Mouse (Mus musculus) left cerebral cortex, postnatal 10 days (tissue): ENCODE results near the gene Synpo2l. TPM values are rescaled to one million over a fixed set of nuclear protein-coding genes. Genes with fewer than 3 reads are reported as not detected.
"Not testable (repeated sequence)": the region's sequence is repeated elsewhere in the genome, so short reads cannot be mapped to it uniquely, and the experiment has no call there.

Experiments used
- DNase-seq, 2 experiments: peaks; one replicate each; pipeline ENCODE4 v3.0.0; 2021 to 2022; ENCODE audit warnings: low spot score in 2 of 2, mixed read lengths in 1 of 2; ENCODE audit errors: extremely low spot score in 1 of 2
- intact Hi-C: fragments of 180-260 bp; cut with DNase I; formaldehyde crosslinking; loops from one replicate; pipeline ENCODE4 v1.15.1; 2025
- total RNA-seq, 2 experiments: library from RNA; stranded (reverse); gene quantifications; 2 replicates each; pipeline ENCODE4 v1.2.3; 2021

The Synpo2l gene
- under 1 TPM; 0.36 to 0.73 TPM for total RNA-seq

- no peak for DNase-seq
- intact Hi-C loops, result loop anchor here (10.0 kb wide), 1 partner anchor 273 kb away; the partner anchor contains the start of gene Mrps16
Observed at GRCm38 (mm10) chr14:20668154-20668810, at the start of gene Synpo2l. Synpo2l (minus strand) TSS chr14:20668354.

DNA sequence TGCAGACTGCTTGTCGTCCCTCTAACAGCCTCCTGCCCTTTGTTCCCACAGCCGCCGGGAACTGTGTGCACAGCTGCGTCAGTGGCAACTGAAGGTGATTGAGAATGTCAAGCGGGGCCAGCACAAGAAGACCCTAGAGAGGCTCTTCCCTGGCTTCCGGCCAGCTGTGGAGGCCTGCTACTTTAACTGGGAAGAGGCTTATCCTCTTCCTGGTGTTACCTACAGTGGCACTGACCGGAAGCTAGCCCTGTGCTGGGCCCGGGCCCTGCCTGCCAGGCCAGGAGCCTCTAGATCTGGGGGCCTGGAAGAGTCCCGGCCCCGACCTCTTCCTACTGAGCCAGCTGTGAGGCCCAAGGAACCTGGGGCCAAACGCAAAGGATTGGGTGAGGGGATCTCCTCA is 45.7 kb upstream of the Synpo2l start:
- DNase-seq, result no peak
- intact Hi-C loops, result no loop called here

GRCm38 (mm10) chr14:20708239-20708638 is 40.1 kb upstream of the Synpo2l start:
- intact Hi-C loops, result no loop called here
- DNase-seq, result no peak

DNA sequence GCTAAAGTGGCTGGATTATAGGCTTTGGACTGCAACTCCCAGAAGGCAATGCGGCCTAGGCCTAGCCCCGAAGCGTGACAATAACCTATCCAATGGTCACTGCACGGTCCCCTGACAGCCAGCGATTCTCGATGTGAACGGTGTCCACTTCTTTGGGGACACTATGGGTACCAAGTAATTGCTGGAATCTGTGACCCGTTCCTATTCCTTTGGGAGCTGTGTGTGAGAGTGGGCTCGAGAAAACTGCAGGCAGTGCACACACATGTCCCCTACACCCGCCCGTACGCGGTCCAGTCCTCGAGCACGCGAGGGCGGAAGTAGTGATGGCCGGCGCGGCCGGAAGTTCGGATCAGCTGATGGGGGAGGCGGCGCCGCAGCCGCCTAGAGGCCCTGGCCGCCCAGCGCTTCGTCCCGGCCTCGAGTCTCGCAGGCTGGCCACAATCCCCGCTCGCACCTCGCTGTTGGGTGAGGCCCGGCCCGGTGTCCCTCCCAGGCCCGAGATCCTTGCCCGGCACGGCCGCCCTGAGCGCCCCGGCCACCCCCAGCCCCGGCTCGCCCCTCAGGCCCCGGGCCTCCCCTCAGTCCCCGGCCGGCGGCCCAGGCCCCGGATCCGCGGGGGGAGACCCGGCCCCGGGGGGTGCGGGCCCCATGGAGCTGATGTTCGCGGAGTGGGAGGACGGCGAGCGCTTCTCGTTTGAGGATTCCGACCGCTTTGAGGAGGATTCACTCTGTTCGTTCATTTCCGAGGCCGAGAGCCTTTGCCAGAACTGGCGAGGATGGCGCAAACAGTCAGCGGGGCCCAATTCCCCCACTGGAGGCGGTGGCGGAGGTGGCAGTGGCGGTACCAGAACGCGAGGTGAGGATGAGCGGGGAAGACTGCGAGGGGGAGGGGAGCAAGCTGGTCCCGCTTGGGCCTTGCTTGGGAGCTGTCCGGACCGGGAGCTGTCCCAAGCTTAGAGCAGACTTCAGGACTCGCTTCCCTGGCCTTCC is 39.3 kb upstream of the Synpo2l start, which contains the start of gene Zswim8:
Zswim8 (plus strand) TSS at position 352 of the 990 bp plus-strand sequence.
- peak; percentile 87 to 93 for DNase-seq
- intact Hi-C loops, result no loop called here

- intact Hi-C loops, DNase-seq: not testable (repeated sequence)
Observed at GRCm38 (mm10) chr14:20703461-20703860, 35.3 kb upstream of the Synpo2l start.

- intact Hi-C loops, result no loop called here
Observed at GRCm38 (mm10) chr14:20702741-20703381, 34.7 kb upstream of the Synpo2l start, which contains the start of gene Chchd1. Chchd1 (plus strand) TSS chr14:20703006.

GRCm38 (mm10) chr14:20702096-20702740 is 34.1 kb upstream of the Synpo2l start:
- DNase-seq, result no peak
- intact Hi-C loops, result no loop called here

More at GRCm38 (mm10) chr14:20702741-20703381, 34.7 kb upstream of the Synpo2l start, which contains the start of gene Chchd1:
- DNase-seq, result peak; percentile 85 to 95

DNA sequence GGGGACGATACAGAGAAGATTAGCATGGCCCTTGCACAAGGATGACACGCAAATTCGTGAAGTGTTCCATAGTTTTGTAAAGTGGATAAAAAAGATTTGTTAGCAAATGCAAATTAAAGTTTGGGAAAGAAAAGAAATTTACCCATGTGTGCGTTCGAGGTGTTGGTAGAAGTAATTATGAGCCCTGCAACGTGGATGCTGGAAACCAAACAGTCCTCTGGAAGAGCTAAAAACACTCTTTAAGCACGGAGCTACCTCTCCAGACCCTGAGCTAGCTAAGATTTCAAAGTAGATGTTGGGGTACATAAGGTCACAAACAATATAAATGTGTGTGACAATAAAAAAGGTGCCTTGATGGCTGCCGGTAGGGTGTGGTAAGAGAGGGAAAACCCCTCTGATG is 33.4 kb upstream of the Synpo2l start:
- DNase-seq, result no peak
- intact Hi-C loops, result no loop called here

- intact Hi-C loops, result no loop called here
- no peak for DNase-seq
Observed at GRCm38 (mm10) chr14:20700362-20700761, 32.2 kb upstream of the Synpo2l start.

GRCm38 (mm10) chr14:20698515-20698914 is 30.4 kb upstream of the Synpo2l start:
- no peak for DNase-seq
- intact Hi-C loops, result no loop called here

- intact Hi-C loops, result no loop called here
- peak; percentile 43 to 69 for DNase-seq
Observed at GRCm38 (mm10) chr14:20696986-20697385, 28.8 kb upstream of the Synpo2l start.

DNA sequence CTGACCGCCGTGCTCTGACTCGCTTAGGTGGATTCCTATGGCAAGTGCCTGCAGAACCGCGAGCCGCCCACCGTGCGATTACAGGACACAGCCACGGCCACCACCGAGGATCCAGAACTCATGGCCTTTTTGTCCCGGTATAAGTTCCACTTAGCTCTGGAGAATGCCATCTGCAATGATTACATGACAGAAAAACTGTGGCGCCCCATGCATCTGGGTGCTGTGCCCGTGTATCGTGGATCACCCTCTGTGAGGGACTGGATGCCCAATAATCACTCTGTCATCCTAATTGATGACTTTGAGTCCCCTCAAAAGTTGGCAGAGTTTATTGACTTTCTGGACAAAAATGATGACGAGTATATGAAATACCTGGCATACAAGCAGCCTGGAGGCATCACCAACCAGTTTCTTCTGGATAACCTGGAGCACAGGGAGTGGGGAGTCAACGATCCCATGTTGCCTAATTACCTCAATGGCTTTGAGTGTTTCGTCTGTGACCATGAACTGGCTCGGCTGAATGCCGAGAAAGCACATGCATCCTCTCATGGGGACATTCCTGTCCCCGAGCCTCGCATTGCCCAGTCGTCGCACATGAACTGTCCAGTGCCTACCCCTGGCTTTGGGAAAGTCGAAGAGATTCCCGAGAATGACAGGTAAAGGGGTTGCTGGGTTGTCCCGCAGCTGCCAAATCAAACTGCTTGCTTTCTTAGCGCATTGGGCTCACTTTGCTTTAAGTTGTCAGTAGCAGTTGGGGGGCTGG is 27.8 kb upstream of the Synpo2l start:
- intact Hi-C loops, result no loop called here
- DNase-seq, result no peak

GRCm38 (mm10) chr14:20694884-20695760 is 27.0 kb upstream of the Synpo2l start, which contains the start of gene Fut11:
Fut11 (plus strand) TSS chr14:20694968.
- DNase-seq, result peak; percentile 70 to 95
- intact Hi-C loops, result no loop called here

DNA sequence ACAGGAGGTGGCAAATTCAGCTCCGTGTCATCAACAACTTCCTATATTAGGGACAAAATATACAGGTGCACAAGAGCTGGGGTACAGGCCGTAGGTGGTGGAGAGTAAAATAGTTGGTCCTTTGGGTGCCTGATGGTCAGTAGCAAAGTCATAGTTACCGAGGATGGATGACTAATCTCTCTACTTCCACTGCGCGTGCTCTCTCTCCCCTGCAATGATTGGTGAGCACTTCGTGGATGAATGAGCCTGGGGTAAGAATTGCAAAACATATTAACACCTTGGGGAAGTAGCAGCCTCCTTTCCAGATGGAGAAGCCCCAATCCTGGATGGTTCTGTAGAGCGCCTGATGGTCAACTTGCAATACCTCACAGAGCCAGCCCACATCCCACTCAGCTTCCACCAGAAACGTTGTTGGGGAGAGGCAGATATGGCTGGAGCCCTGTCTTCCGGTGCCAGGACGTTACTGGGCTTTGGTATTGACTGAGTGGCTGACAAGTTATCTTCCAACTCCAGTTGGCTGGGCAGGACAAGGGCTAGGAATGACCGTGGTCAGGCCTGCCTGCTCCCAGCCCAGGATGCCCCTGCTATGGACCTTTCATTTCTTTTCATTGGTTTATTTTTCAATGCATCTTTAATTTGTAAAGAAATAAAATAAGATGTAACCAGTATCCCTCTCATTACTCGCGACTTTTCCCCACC is 26.2 kb upstream of the Synpo2l start:
- intact Hi-C loops, result no loop called here
- DNase-seq, result no peak

DNA sequence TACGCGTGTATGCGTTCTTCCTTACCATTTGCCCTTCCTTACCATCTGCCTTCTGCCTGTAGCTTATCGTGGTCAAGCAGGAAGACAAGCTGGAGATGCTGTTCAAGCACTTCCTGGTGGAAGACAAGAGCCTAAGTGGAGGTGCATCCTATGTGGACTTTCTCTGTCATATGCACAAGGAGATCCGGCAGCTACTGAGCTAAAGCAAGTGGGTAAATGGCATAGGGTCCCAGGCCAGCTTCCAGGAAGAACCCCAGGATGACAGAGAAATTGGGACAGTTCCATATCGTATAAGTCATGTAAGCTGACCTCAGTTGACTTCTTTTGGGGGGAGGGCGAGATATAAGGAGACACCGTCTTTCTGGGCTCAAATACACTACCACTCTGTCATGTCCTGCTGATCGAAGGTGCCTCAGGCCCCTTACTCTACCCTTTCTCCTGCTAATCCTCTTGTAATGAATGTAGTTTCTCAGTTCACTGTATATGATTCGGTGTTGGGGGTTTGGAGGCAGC is 25.5 kb upstream of the Synpo2l start:
- DNase-seq, result no peak
- intact Hi-C loops, result no loop called here

- intact Hi-C loops, result no loop called here
Observed at GRCm38 (mm10) chr14:20691772-20692171, 23.6 kb upstream of the Synpo2l start.

More at GRCm38 (mm10) chr14:20691772-20692171, 23.6 kb upstream of the Synpo2l start:
- no peak for DNase-seq
